Mouse (Mus musculus) fibroblast of lung, adult 2 months (primary cell): Measurements from ENCODE around the gene Cyp2d22.

Experiments
- DNase-seq: peaks from one replicate; pipeline ENCODE4 v3.0.0-alpha.2; 2011; ENCODE audit warnings: low read depth

Gene Cyp2d22

DNA sequence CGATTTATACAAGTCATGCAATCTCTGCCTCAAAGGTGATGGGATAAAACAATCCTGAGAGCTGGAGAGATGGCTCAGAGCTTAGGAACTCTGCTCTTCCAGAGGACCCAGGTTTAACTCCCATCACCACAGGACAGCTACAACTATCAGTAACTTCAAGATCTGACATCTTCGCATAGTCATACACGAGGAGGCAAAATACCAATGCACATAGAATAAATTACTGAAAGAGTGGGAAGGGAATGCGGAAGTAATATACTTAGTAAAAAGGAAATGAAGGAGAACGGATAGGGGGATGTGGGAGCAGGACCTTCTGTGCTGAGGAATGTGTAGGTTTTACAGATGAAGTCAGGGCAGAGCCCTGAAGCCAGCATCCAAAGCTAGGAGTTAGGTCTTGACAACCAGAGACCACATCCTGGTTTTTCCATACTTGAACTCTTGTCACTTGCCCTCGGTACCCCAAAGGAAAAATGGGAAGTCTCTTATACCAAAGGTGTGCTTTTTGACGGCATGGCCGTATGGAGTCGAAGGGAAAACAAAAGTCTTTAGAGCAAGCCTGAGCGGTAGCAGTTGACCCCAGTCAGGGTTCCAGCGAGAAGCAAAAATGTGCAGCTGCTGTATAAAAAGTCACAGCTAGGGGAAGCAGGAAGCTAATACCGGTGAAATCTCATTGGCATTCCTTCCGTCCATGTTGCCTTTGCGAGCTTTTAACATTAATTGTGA is 33.3 kb downstream of the Cyp2d22 start:
- no peak for DNase-seq

DNA sequence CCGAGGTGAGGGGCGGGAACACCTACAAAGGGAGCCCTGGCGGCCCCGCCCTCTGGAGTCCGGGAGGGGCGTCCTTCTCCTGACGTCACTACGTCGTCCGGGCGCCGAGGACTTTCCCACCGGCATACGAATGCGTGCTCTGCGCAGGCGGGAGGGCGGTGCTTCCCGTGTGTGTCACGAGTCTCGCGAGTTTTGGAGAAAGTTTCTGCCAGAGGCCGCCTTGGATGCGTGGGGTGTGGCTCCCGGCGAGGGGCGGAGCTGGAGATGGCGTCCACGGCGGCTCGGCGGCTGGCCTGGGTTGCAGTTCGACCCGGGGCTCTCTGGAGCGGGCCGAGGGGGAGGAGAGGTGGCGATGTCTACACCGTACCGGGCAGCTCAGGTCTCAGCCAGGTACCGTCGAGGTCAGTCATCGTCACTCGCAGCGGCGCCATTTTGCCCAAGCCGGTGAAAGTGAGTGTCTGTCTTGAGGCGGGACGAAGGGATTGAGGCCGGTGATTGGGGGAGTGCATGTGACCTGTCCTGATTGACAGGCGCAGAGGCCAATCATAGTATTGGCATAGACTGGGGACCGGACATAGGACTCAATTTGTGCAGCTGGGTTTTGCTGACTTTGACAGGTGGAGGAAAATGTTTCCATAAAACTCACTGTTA is 34.1 kb downstream of the Cyp2d22 start:
- peak; percentile 96 for DNase-seq

- DNase-seq = no peak
Measured at GRCm38 (mm10) chr15:82344971-82345370, 35.1 kb downstream of the Cyp2d22 start.

DNA sequence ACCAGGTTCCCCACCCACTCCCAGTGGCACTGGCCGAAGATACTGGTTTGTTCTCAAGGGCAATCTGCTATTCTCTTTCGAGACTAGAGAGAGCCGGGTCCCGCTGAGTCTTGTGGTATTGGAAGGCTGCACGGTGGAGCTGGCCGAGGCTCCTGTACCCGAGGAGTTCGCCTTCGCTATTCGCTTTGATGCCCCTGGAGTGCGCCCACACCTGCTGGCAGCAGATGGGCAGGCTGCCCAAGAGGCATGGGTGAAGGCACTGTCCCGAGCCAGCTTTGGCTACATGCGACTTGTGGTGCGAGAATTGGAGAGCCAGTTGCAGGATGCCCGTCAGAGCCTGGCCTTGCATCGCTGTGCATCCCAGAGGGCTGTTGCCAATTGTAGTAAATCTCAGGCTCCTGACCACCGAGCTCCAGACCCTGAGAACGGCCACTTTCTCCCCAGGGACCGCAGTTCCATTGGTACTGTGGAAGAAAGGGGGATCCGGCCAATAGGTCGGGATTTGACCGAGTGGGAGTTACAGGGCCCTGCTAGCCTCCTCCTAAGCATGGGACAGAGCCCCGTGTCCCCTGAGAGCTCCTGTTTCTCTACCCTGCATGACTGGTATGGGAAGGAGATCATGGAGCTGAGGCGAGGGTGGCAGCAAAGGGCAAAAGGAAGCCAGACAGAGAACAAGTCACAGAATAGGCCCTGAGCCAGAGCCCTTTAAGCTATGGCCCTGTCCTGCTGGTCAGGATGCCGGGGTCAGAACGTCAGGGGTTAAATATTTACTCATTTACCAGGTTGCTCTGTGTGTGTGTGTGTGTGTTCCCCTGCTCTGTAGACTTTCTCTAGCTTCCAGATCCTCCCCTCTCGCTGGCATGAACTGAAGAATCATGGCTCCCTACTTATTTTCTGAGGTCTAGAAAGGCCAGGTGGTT is 36.4 kb downstream of the Cyp2d22 start:
- DNase-seq = no peak

DNA sequence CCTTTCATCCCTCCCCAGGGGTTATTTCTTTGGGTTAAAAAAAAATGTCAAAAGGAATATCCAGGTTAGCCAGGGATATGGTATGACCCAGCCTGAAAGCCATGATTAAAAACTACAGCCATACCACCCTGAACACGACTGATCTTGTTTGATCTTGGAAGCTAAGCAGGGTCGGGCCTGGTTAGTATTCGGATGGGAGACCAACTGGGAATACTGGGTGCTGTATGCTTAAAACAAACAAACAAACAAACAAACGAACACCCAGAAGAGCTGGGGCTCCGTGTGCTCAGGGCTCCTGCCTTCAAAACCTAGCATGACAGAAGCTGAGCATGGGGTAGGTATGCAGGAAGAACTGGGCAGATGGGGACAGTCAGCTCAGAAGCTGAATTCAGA is 37.5 kb downstream of the Cyp2d22 start:
- DNase-seq = no peak

DNA sequence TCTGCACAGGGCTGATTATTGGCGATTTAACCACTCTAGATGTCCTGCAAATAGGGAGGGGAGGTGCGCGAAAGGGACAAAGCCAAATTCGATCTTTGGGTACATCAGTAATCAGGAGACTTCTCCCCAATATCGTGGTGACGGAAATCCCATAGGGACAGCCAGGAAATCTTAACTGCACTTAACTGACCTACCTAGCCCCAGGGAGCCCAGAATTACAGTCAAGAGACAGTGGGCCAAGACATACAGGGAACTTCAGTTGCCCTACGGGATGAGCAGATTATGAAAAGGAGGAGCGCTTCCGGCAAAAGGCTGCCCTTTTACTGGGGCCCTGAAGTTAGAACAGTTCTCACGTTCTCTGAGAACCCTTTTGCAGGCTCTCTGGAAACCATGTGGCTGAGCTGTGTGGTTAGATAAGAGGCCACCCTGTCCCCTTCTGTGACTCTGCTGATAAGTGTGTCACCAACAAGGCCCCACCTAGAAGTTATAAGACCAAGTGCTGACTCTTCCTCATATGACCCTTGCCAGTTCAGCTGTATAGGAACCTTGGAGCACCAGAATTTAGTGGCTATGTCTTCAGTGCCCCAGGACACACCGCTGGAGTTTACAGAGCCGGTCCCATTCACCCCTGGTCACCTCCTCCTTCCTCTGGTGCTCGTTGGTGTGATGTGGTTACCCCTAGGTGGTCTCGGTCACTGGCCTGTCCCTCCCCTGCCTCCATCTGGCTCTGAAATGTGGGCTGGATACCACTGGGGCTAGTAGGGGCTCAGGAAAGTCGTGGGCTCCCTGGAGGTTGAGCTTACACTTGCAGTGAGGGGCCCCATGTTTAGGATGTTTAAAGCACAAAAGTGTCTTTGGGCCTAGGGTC is 38.2 kb downstream of the Cyp2d22 start:
- no peak for DNase-seq

DNA sequence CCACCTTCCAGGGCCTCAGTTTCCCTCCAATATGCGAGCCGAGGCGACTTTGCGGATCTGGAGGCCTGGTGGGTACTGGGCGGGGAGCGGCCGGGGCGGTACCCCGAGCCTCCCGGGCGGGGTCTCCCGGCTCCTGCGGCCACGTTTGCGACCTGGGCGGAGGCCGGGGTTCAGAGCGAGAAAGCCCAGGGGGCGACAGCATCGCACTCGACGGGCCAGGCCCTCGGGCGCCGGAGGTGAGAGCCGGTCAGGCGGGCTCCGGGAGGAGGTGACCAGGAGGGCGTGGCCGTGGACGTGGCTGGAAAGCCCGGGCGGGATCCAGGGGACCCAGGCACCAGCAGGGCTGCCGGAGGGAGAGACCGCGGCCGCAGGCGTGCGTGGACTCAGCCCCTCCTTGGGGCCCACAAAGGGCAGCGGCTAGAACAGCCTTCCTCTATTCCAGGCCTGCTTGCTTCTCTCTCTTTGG is 39.0 kb downstream of the Cyp2d22 start:
- no peak for DNase-seq

- DNase-seq = no peak
Measured at GRCm38 (mm10) chr15:82340414-82341035, 39.5 kb downstream of the Cyp2d22 start.

DNA sequence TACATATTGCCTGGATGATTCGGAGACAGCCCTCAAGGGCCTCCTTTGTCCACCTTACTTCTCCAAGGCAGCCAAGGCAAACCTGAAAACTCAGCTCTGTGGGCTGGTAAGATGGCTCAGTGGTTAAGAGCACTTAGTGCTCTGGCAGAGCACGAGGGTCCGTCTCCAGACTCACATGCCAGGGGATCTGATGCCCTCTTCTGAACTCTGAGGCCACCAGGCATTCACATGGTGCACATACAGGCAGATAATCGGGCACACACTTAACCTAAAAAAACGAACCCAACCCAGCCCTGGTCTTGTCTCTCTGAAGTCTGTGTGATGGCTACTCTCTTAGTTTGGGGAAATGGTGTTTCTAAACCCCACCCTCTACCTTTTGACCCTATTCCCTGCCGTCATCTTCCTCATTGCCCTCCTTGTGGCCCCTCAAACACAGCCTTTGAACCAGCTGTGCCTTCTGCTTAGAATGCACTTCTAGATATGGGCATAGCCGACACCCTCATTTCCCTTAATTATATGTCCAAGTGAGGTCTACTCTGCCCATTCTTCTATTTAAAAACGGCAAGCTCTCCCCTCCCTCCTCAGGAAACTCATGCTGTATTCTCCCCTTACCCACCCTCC is 40.3 kb downstream of the Cyp2d22 start:
- DNase-seq = no peak

DNA sequence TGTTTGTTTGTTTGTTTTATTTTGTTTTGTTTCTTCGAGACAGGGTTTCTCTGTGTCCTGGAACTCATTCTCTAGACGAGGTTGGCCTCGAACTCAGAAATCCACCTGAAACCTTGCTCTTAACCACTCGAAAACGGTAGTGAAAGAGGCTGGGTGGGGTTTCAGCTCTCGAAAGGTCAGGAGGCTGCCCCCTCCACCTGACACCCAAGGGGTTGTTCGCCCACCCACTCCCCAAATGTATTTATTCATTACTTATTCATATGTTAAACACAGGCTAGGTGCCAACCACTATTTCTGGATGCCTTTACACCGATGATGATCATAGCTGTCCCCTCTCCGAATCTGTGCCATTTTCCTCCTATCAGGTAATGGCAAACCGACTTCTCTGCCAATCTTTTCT is 40.9 kb downstream of the Cyp2d22 start:
- no peak for DNase-seq

DNA sequence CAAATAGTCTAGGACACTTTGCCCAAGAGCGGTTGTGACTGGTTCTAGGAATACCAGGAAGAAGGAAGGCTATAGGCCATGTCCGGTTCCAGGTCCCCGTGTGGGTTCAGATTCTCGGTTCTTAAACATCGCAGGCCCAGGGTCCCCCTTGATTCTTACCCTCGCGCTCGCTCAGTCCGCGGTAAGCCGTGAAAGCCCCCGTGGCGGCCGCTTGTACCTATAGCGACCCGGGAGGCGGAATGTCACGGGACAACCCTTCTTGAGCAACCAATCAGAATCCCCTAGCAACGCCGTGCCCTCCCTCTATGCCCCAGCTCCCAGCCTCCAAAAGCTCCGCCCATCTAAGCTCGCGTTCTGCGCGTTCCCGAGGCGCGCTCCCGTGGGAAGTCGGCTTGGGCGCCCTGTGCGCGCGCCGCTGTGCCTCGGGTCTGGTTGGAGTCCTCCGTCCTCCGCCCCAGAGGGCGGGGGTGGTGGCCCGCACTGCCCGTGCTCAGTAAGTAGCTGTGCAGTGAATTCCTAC is 41.4 kb downstream of the Cyp2d22 start, which contains the start of the genes Naga, Pheta2 and Smdt1:
Naga (minus strand) TSS at position 333 of the 520 bp plus-strand sequence.
Pheta2 (plus strand) TSS at position 350 of the 520 bp plus-strand sequence.
Smdt1 (plus strand) TSS at position 367 of the 520 bp plus-strand sequence.
- DNase-seq = peak; percentile 94

GRCm38 (mm10) chr15:82337875-82338274 is 42.2 kb downstream of the Cyp2d22 start:
- no peak for DNase-seq

GRCm38 (mm10) chr15:82336629-82337028 is 43.4 kb downstream of the Cyp2d22 start:
- DNase-seq = no peak

DNA sequence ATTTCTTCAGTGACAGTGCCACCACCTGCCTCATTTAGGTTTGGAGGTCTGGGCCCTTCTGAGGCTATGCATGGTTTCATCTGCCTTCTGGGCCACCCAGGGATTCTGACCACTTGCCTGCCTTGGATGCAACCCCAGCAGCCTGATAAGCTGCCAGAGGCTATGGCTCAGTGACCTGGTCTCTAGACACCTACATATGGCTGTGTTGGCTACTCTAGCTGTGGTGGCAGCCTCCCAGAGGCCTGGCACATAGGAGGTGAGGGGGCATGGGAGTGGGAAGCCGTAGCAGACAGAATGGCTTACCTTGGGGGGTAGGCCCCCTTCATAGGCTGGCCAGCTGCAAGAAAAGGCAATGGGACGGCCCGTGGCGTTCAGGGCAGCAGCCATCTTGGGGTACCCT is 44.9 kb downstream of the Cyp2d22 start:
- DNase-seq = no peak

GRCm38 (mm10) chr15:82325382-82325781 is 54.7 kb downstream of the Cyp2d22 start:
- no peak for DNase-seq

GRCm38 (mm10) chr15:82322195-82322594 is 57.9 kb downstream of the Cyp2d22 start:
- DNase-seq = no peak
